Mouse (Mus musculus) CH12.LX (cell line): ENCODE results near the gene Sacs. TPM values are rescaled to one million over a fixed set of nuclear protein-coding genes. Genes with fewer than 3 reads are reported as not detected.

Source experiments
- DNase-seq: peaks from one replicate; pipeline ENCODE4 v3.0.0-alpha.2; 2013; ENCODE audit errors: extremely low read depth
- H3K27ac ChIP-seq: 2 replicates; pipeline ENCODE4 v1.5.1; 2012; ENCODE audit warnings: low read depth, mild to moderate bottlenecking, control low read depth, moderate library complexity; ENCODE audit not compliant: insufficient read depth
- H3K27me3 ChIP-seq: replicated peaks from 2 replicates; pipeline ENCODE3; 2012; ENCODE audit warnings: inconsistent platforms
- H3K36me3 ChIP-seq, 2 experiments: replicated peaks in 1 of 2; 2 replicates each; pipeline versions ENCODE3 to v1.6.1; 2012; ENCODE audit warnings: inconsistent platforms in 1 of 2, low read length in 1 of 2, mild to moderate bottlenecking in 1 of 2, mixed read lengths in 1 of 2, moderate library complexity in 1 of 2; ENCODE audit not compliant: control insufficient read depth in 1 of 2, insufficient read depth in 1 of 2
- H3K4me1 ChIP-seq, 2 experiments: 2 replicates each; pipeline ENCODE4 v1.6.1; 2012; ENCODE audit warnings: inconsistent platforms in 1 of 2, moderate library complexity in 1 of 2; ENCODE audit not compliant: insufficient read depth in 2 of 2, control insufficient read depth in 1 of 2
- H3K4me2 ChIP-seq: 2 replicates; pipeline ENCODE4 v1.6.1; 2012; ENCODE audit warnings: low read depth, mild to moderate bottlenecking, control low read depth; ENCODE audit not compliant: poor library complexity, insufficient read depth, severe bottlenecking
- H3K4me3 ChIP-seq, 3 experiments: fragments of 150-350 bp in 1 of 3; sonication (generic) in 1 of 3; replicated peaks in 1 of 3; 2 replicates each; pipeline versions ENCODE3 to v1.5.1; 2011 to 2012; ENCODE audit warnings: low read depth in 2 of 3, low read length in 2 of 3, mild to moderate bottlenecking in 2 of 3, moderate library complexity in 2 of 3, control low read depth in 1 of 3, improper control_type of control experiment in 1 of 3, inconsistent platforms in 1 of 3, mixed read lengths in 1 of 3; ENCODE audit not compliant: poor library complexity in 1 of 3
- H3K79me2 ChIP-seq: replicated peaks from 2 replicates; pipeline ENCODE4 v1.6.1; 2012; ENCODE audit warnings: mild to moderate bottlenecking, moderate library complexity; ENCODE audit not compliant: control insufficient read depth, poor library complexity, insufficient read depth, severe bottlenecking; ENCODE audit errors: extremely low read depth
- H3K9ac ChIP-seq: 2 replicates; pipeline ENCODE4 v1.6.1; 2012; ENCODE audit warnings: low read depth, mild to moderate bottlenecking, control low read depth, moderate library complexity; ENCODE audit not compliant: insufficient read depth
- H3K9me3 ChIP-seq: replicated peaks from 2 replicates; pipeline ENCODE3; 2012; ENCODE audit warnings: low read length, inconsistent platforms, mixed read lengths
- CHD1 ChIP-seq: IDR thresholded peaks from 2 replicates; pipeline ENCODE4 v1.6.1; 2012; ENCODE audit warnings: low read depth, low read length, improper control_type of control experiment, inconsistent platforms
- CHD2 ChIP-seq: IDR thresholded peaks from 2 replicates; pipeline ENCODE4 v1.6.1; 2011; ENCODE audit warnings: low read length, improper control_type of control experiment
- CTCF ChIP-seq, 2 experiments: IDR thresholded peaks in 1 of 2; conservative IDR thresholded peaks in 1 of 2; 2 replicates each; pipeline ENCODE4 v1.5.1; 2011 to 2012; ENCODE audit warnings: low read depth in 2 of 2, low read length in 2 of 2, improper control_type of control experiment in 1 of 2, inconsistent platforms in 1 of 2, mild to moderate bottlenecking in 1 of 2, moderate library complexity in 1 of 2
- ELF1 ChIP-seq: IDR thresholded peaks from 2 replicates; pipeline ENCODE4 v1.6.1; 2014; ENCODE audit warnings: low read depth, mild to moderate bottlenecking, inconsistent platforms, low read length, improper control_type of control experiment
- EP300 ChIP-seq: IDR thresholded peaks from 2 replicates; pipeline ENCODE4 v1.6.1; 2011; ENCODE audit warnings: low read length, improper control_type of control experiment
- ETS1 ChIP-seq: conservative IDR thresholded peaks from 2 replicates; pipeline ENCODE4 v1.6.1; 2012; ENCODE audit warnings: low read depth, mild to moderate bottlenecking, inconsistent platforms, low read length, improper control_type of control experiment, moderate library complexity
- GABPA ChIP-seq: IDR thresholded peaks from 2 replicates; pipeline ENCODE4 v1.6.1; 2012; ENCODE audit warnings: low read depth, low read length, improper control_type of control experiment, inconsistent platforms; ENCODE audit not compliant: insufficient replicate concordance
- JUND ChIP-seq: conservative IDR thresholded peaks from 2 replicates; pipeline ENCODE4 v1.6.1; 2011; ENCODE audit warnings: low read depth, low read length, improper control_type of control experiment
- KAT2A ChIP-seq: IDR thresholded peaks from 2 replicates; pipeline ENCODE4 v1.6.1; 2012; ENCODE audit warnings: low read length, improper control_type of control experiment, inconsistent platforms; ENCODE audit not compliant: insufficient replicate concordance
- MAFK ChIP-seq: IDR thresholded peaks from 2 replicates; pipeline ENCODE4 v1.6.1; 2011; ENCODE audit warnings: low read length, improper control_type of control experiment; ENCODE audit not compliant: insufficient replicate concordance
- MAX ChIP-seq: IDR thresholded peaks from 2 replicates; pipeline ENCODE4 v1.6.1; 2011; ENCODE audit warnings: low read length, improper control_type of control experiment
- MAZ ChIP-seq: IDR thresholded peaks from 2 replicates; pipeline ENCODE4 v1.6.1; 2012; ENCODE audit warnings: low read depth, mild to moderate bottlenecking, inconsistent platforms, low read length, improper control_type of control experiment, moderate library complexity
- MXI1 ChIP-seq: IDR thresholded peaks from 2 replicates; pipeline ENCODE4 v1.6.1; 2011; ENCODE audit warnings: mild to moderate bottlenecking, low read depth, low read length, improper control_type of control experiment
- MYC ChIP-seq: IDR thresholded peaks from 2 replicates; pipeline ENCODE4 v1.6.1; 2011; ENCODE audit warnings: low read depth, mild to moderate bottlenecking, improper control_type of control experiment, low read length
- NELFE ChIP-seq: IDR thresholded peaks from 2 replicates; pipeline ENCODE4 v1.6.1; 2011; ENCODE audit warnings: low read depth, low read length, improper control_type of control experiment
- NRF1 ChIP-seq: IDR thresholded peaks from 2 replicates; pipeline ENCODE4 v1.6.1; 2014; ENCODE audit warnings: low read depth, mild to moderate bottlenecking, inconsistent platforms, low read length, improper control_type of control experiment, moderate library complexity
- PAX5 ChIP-seq: IDR thresholded peaks from 2 replicates; pipeline ENCODE4 v1.6.1; 2012; ENCODE audit warnings: low read length, inconsistent platforms, mixed read lengths
- SIN3A ChIP-seq: IDR thresholded peaks from 2 replicates; pipeline ENCODE4 v1.6.1; 2012; ENCODE audit warnings: low read length, improper control_type of control experiment, inconsistent platforms
- TBP ChIP-seq: conservative IDR thresholded peaks from 2 replicates; pipeline ENCODE4 v1.6.1; 2011; ENCODE audit warnings: low read depth, low read length, improper control_type of control experiment
- TCF12 ChIP-seq: IDR thresholded peaks from 2 replicates; pipeline ENCODE4 v1.6.1; 2014; ENCODE audit warnings: low read depth, mild to moderate bottlenecking, inconsistent platforms, low read length, improper control_type of control experiment
- UBTF ChIP-seq: IDR thresholded peaks from 2 replicates; pipeline ENCODE4 v1.6.1; 2012; ENCODE audit warnings: low read depth, mild to moderate bottlenecking, inconsistent platforms, low read length, improper control_type of control experiment, moderate library complexity
- USF2 ChIP-seq: conservative IDR thresholded peaks from 2 replicates; pipeline ENCODE4 v1.6.1; 2011; ENCODE audit warnings: low read depth, low read length, improper control_type of control experiment
- ZC3H11A ChIP-seq: IDR thresholded peaks from 2 replicates; pipeline ENCODE4 v1.6.1; 2012; ENCODE audit warnings: low read depth, mild to moderate bottlenecking, inconsistent platforms, low read length, improper control_type of control experiment
- ZMIZ1 ChIP-seq: IDR thresholded peaks from 2 replicates; pipeline ENCODE4 v1.6.1; 2012; ENCODE audit warnings: low read depth, mild to moderate bottlenecking, inconsistent platforms, low read length, improper control_type of control experiment
- dilution Hi-C: fragments of 300-500 bp; cut with MboI; formaldehyde crosslinking; loops from 2 replicates; pipeline ENCODE4 v1.14.3; 2020; ENCODE audit warnings: low sequenced_read_pairs; ENCODE audit not compliant: extremely low pct_unique_long_range_greater_than_20kb, extremely low pct_ligation_motif_present
- in situ Hi-C: fragments of 300-500 bp; cut with MboI; formaldehyde crosslinking; loops from 3 replicates; pipeline ENCODE4 v1.14.3; 2019; ENCODE audit warnings: low sequenced_read_pairs, low pct_ligation_motif_present, low pct_unique_long_range_greater_than_20kb, mixed read lengths
- polyA plus RNA-seq: library from polyadenylated mRNA; unstranded; fragments of >175 nt; gene quantifications from 2 replicates; pipeline ENCODE4 v1.2.1, GENCODE M21; 2012; ENCODE audit warnings: low read depth; ENCODE audit not compliant: insufficient read length
- total RNA-seq, 2 experiments: library from RNA; depleted of rRNA; stranded (reverse); fragments of 300-350 nt in 1 of 2; fragments of >200 nt in 1 of 2; gene quantifications; 2 replicates each; pipeline ENCODE4 v1.2.3; 2012 to 2014

The Sacs gene
- total and polyA plus RNA-seq, 3 experiments, result 5.3 to 6.7 (median 6.6) TPM

DNA sequence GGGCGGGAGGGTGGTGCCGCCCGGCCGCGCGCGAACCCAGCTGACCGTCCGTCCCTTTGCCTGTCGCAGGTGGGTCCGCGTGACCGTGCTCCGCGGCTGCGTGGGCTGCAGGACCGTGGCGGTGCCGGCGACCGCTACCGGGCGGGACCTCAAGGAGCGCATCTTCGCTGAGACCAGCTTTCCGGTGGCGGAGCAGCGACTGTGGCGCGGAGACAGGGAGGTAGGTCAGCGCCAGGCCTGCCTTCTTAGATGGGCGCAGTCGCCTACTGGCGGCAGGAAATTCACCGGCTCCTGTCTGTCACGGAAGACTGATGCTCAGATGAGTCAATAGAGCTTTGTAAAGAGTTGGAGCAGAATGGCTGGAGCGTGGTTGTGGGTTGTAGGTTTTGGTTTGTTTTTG lies 35.0 kb downstream of the Sacs start (continued):
- TF ChIP-seq MAFK, result no peak
- no peak for TF ChIP-seq ZC3H11A
- 0 out of 2 replicates have a peak, but pooled peaks have one; percentile 43 for TF ChIP-seq MYC
- peak; percentile 61; the same call in 1 of the 2 replicates for TF ChIP-seq CHD1
- TF ChIP-seq ETS1, result no peak
- TF ChIP-seq, all 38 proteins: peak for 11

GRCm38 (mm10) chr14:61191904-61192303 lies 53.6 kb downstream of the Sacs start:
- H3K36me3 ChIP-seq, result peaks cover 34 to 70% of the 10 kb centered on the region in 2 experiments
- no peak for TF ChIP-seq CHD2
- TF ChIP-seq, all 38 proteins: peak for 0
- H3K4me2 ChIP-seq, result no peak overlapping the region
- H3K9me3 ChIP-seq, result no peaks in the 10 kb centered on the region
- no peaks in the 10 kb centered on the region for H3K27me3 ChIP-seq
- no peak overlapping the region for H3K9ac ChIP-seq
- no peak overlapping the region for H3K4me3 ChIP-seq
- no peak overlapping the region for H3K27ac ChIP-seq
- dilution Hi-C loops, result no loop called here
- DNase-seq, result no peak
- in situ Hi-C loops, result no loop called here
- H3K79me2 ChIP-seq, result no peaks in the 10 kb centered on the region
- no peaks in the 10 kb centered on the region for H3K4me1 ChIP-seq

GRCm38 (mm10) chr14:61192326-61192725 lies 54.1 kb downstream of the Sacs start:
- Histone ChIP-seq H3K4me2 (no peak overlapping the region), H3K36me3 (peaks cover 34 to 72% of the 10 kb centered on the region in 2 experiments), H3K4me3 (no peak overlapping the region), H3K9me3 (no peaks in the 10 kb centered on the region), H3K9ac (no peak overlapping the region), H3K27me3 (no peaks in the 10 kb centered on the region), H3K79me2 (no peaks in the 10 kb centered on the region), H3K4me1 (no peaks in the 10 kb centered on the region), H3K27ac (no peak overlapping the region)
- dilution Hi-C loops (no loop called here), in situ Hi-C loops (no loop called here)
- DNase-seq, result no peak
- no peak for TF ChIP-seq MAFK
- no peak for TF ChIP-seq CTCF (conservative IDR thresholded peaks at IDR 0.05 in 1 of 2, IDR thresholded peaks at IDR 0.05 in 1 of 2; ENCODE audit: low read depth in 2 of 2, low read length in 2 of 2)
- TF ChIP-seq MAZ, result no peak
- TF ChIP-seq ELF1, result no peak
- no peak for TF ChIP-seq SIN3A
- TF ChIP-seq ZC3H11A, result no peak
- TF ChIP-seq NRF1, result no peak
- no peak for TF ChIP-seq NELFE
- no peak for TF ChIP-seq ZMIZ1
- no peak for TF ChIP-seq GABPA
- TF ChIP-seq JUND, result no peak
- TF ChIP-seq PAX5, result no peak
- TF ChIP-seq TBP, result no peak
- TF ChIP-seq TCF12, result no peak
- TF ChIP-seq UBTF, result no peak
- TF ChIP-seq KAT2A, result no peak
- TF ChIP-seq USF2, result no peak
- no peak for TF ChIP-seq MAX
- TF ChIP-seq EP300, result no peak
- TF ChIP-seq MXI1, result no peak
